Mouse (Mus musculus) erythroblast, embryonic 14.5 days (primary cell): Measurements from ENCODE around the gene Ufm1.

Experiments
- GATA1 ChIP-seq: IDR thresholded peaks from 2 replicates; pipeline ENCODE4 v1.6.1; 2012; ENCODE audit warnings: low read length, inconsistent platforms, mixed read lengths
- TAL1 ChIP-seq: IDR thresholded peaks from 3 replicates; pipeline ENCODE4 v1.6.1; 2012; ENCODE audit warnings: low read length, inconsistent platforms, mixed read lengths

DNA sequence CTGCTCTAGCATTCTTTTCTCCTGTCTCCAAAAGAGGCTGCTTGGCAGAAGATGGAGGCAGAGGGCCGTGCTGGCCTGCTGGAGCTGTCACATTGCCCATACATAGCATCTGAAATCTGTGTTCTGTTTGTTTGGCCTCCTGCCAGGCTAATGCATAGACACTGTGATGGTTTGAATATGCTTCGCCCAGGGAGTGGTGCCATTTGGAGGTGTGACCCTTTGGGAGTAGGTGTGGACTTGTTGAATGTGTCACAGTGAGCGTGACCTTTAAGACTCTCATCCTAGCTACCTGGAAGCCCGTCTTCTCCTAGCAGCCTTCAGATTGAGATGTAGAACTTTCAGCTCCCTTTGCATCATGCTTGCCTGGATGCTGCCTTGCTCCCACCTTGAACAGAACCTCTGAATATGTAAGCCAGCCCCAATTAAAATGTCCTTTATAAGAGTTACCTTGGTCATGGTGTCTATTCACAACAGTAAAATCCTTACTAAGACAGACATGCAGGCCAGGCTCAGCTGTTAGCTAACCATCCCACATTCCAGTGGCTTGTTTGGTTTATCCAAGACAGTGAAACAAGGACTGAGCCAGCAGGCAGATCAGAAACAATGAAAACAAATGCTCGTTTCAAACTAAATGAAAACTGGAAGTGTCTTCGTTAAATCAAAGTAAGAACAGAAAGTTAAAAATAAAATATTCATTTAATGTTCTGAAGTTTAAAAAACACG, 17.3 kb downstream of the Ufm1 start:
- TF ChIP-seq GATA1 (no peak), TAL1 (no peak)
